Mouse (Mus musculus): Measurements from ENCODE around the gene Rad1. TPM values are rescaled to one million over a fixed set of nuclear protein-coding genes. Genes with fewer than 3 reads are reported as not detected.
"Not testable (repeated sequence)": the region's sequence is repeated elsewhere in the genome, so short reads cannot be mapped to it uniquely, and the experiment has no call there.

Rad1 gene
- polyA plus RNA-seq, 1 experiment from 2014 or later: 18.9 TPM

GRCm38 (mm10) chr15:10470151-10470831 lies 15.5 kb upstream of the Rad1 start, which contains the start of gene Dnajc21:
Gene Dnajc21, minus strand, starts transcription at chr15:10470516.
- ATAC-seq (ENCODE audit: extremely low read depth, insufficient number of reproducible peaks, low FRiP score, low TSS enrichment): peak; percentile 92
- Histone ChIP-seq H3K27ac (replicated peaks) (peak within 1 kb of the TSS; percentile 87), H3K36me3 (peaks cover 9% of the 10 kb centered on the region), H3K9ac (peak within 1 kb of the TSS; percentile 91), H3K27me3 (replicated peaks) (no peaks in the 10 kb centered on the region), H3K4me2 (peak within 1 kb of the TSS; percentile 91), H3K4me3 (peak within 1 kb of the TSS; percentile 87), H3K9me3 (no peaks in the 10 kb centered on the region), H3K4me1 (peaks cover 13% of the 10 kb centered on the region)
- 1% methylated on average over 25 of the region's 87 CpGs for WGBS

GRCm38 (mm10) chr15:10470941-10471340 lies 14.9 kb upstream of the Rad1 start:
- H3K27ac ChIP-seq (replicated peaks): 0 out of 2 replicates have a peak overlapping the region, but pooled peaks have one; percentile 20
- H3K4me1 ChIP-seq: peaks cover 13% of the 10 kb centered on the region

GRCm38 (mm10) chr15:10486365-10486839 lies 584 bp downstream of the Rad1 start:
- peak overlapping the region; percentile 69 for H3K27ac ChIP-seq (replicated peaks)
- H3K4me3 ChIP-seq: peak overlapping the region; percentile 92
- peak overlapping the region; percentile 92 for H3K9ac ChIP-seq
- no peaks in the 10 kb centered on the region for H3K27me3 ChIP-seq (replicated peaks)
- under 1% methylated on average over 18 of the region's 18 CpGs for WGBS
- H3K9me3 ChIP-seq: no peaks in the 10 kb centered on the region
- H3K4me2 ChIP-seq: peak overlapping the region; percentile 91
- H3K36me3 ChIP-seq: peaks cover 40% of the 10 kb centered on the region
- ATAC-seq (ENCODE audit: extremely low read depth, insufficient number of reproducible peaks, low FRiP score, low TSS enrichment): peak; percentile 11; the same call in 1 of the 2 replicates
- peaks cover 25% of the 10 kb centered on the region for H3K4me1 ChIP-seq

More at GRCm38 (mm10) chr15:10470941-10471340, 14.9 kb upstream of the Rad1 start:
- Histone ChIP-seq H3K9me3 (no peaks in the 10 kb centered on the region), H3K27me3 (replicated peaks) (no peaks in the 10 kb centered on the region), H3K4me3 (peak overlapping the region; percentile 87), H3K9ac (peak overlapping the region; percentile 91), H3K36me3 (peaks cover 15% of the 10 kb centered on the region), H3K4me2 (peak overlapping the region; percentile 91)
- WGBS: 18% methylated on average over 3 of the region's 3 CpGs
- no peak for ATAC-seq (ENCODE audit: extremely low read depth, insufficient number of reproducible peaks, low FRiP score, low TSS enrichment)

- Histone ChIP-seq H3K4me3 (peak overlapping the region; percentile 92), H3K27me3 (replicated peaks) (no peaks in the 10 kb centered on the region), H3K9me3 (no peaks in the 10 kb centered on the region), H3K36me3 (peaks cover 39% of the 10 kb centered on the region), H3K9ac (peak overlapping the region; percentile 47; the same call in 1 of the 2 replicates), H3K4me2 (peak overlapping the region; percentile 91), H3K27ac (replicated peaks) (no peak overlapping the region), H3K4me1 (peaks cover 25% of the 10 kb centered on the region)
- 53% methylated on average over 2 of the region's 2 CpGs for WGBS
- no peak for ATAC-seq (ENCODE audit: extremely low read depth, insufficient number of reproducible peaks, low FRiP score, low TSS enrichment)
Measured at GRCm38 (mm10) chr15:10487246-10487645, 1.4 kb downstream of the Rad1 start.

- H3K27ac ChIP-seq (replicated peaks): no peak overlapping the region
- H3K4me2 ChIP-seq: no peak overlapping the region
- H3K9me3 ChIP-seq: no peaks in the 10 kb centered on the region
- no peak overlapping the region for H3K4me3 ChIP-seq
- no peak overlapping the region for H3K9ac ChIP-seq
- ATAC-seq (ENCODE audit: extremely low read depth, insufficient number of reproducible peaks, low FRiP score, low TSS enrichment): no peak
- no peaks in the 10 kb centered on the region for H3K27me3 ChIP-seq (replicated peaks)
- H3K36me3 ChIP-seq: peaks cover 52% of the 10 kb centered on the region
- WGBS: 85% methylated on average over 5 of the region's 5 CpGs
- H3K4me1 ChIP-seq: peaks cover 12% of the 10 kb centered on the region
Measured at GRCm38 (mm10) chr15:10490101-10490500, 4.3 kb downstream of the Rad1 start.

GRCm38 (mm10) chr15:10495944-10496343 lies 10.1 kb downstream of the Rad1 start:
- 88% methylated on average over 11 of the region's 11 CpGs for WGBS
- no peak overlapping the region for H3K4me3 ChIP-seq

GRCm38 (mm10) chr15:10496696-10497095 lies 10.9 kb downstream of the Rad1 start:
- 91% methylated on average over 1 of the region's 1 CpGs for WGBS
- not testable (repeated sequence) for H3K9ac ChIP-seq; H3K4me3 ChIP-seq; ATAC-seq (ENCODE audit: extremely low read depth, insufficient number of reproducible peaks, low FRiP score, low TSS enrichment); H3K4me2 ChIP-seq; H3K4me1 ChIP-seq; H3K27me3 ChIP-seq (replicated peaks); H3K9me3 ChIP-seq; H3K27ac ChIP-seq (replicated peaks)
- peaks cover 39% of the 10 kb centered on the region for H3K36me3 ChIP-seq

More at GRCm38 (mm10) chr15:10495944-10496343, 10.1 kb downstream of the Rad1 start:
- Histone ChIP-seq H3K9me3 (no peaks in the 10 kb centered on the region), H3K27ac (replicated peaks) (no peak overlapping the region), H3K9ac (no peak overlapping the region), H3K4me1 (no peaks in the 10 kb centered on the region), H3K4me2 (no peak overlapping the region), H3K36me3 (peaks cover 39% of the 10 kb centered on the region), H3K27me3 (replicated peaks) (no peaks in the 10 kb centered on the region; the same call in 1 of the 2 replicates)
- no peak for ATAC-seq (ENCODE audit: extremely low read depth, insufficient number of reproducible peaks, low FRiP score, low TSS enrichment)

- H3K4me2 ChIP-seq: no peak overlapping the region
- no peak overlapping the region for H3K27ac ChIP-seq (replicated peaks)
- peaks cover 10% of the 10 kb centered on the region; the same call in 1 of the 2 replicates for H3K36me3 ChIP-seq
- H3K9me3 ChIP-seq: no peaks in the 10 kb centered on the region
- ATAC-seq (ENCODE audit: extremely low read depth, insufficient number of reproducible peaks, low FRiP score, low TSS enrichment): no peak
- H3K9ac ChIP-seq: no peak overlapping the region
- no peaks in the 10 kb centered on the region; the same call in 1 of the 2 replicates for H3K27me3 ChIP-seq (replicated peaks)
- H3K4me1 ChIP-seq: no peaks in the 10 kb centered on the region
- 65% methylated on average over 5 of the region's 5 CpGs for WGBS
- no peak overlapping the region for H3K4me3 ChIP-seq
Measured at GRCm38 (mm10) chr15:10499593-10499992, 13.8 kb downstream of the Rad1 start.

- no peak overlapping the region for H3K9ac ChIP-seq
- ATAC-seq (ENCODE audit: extremely low read depth, insufficient number of reproducible peaks, low FRiP score, low TSS enrichment): no peak
- WGBS: 62% methylated on average over 5 of the region's 5 CpGs
- H3K4me1 ChIP-seq: no peaks in the 10 kb centered on the region
- no peak overlapping the region for H3K27ac ChIP-seq (replicated peaks)
- H3K9me3 ChIP-seq: no peaks in the 10 kb centered on the region
- H3K4me2 ChIP-seq: no peak overlapping the region
- H3K36me3 ChIP-seq: peaks cover 8% of the 10 kb centered on the region; the same call in 1 of the 2 replicates
- no peaks in the 10 kb centered on the region; the same call in 1 of the 2 replicates for H3K27me3 ChIP-seq (replicated peaks)
- no peak overlapping the region for H3K4me3 ChIP-seq
Measured at GRCm38 (mm10) chr15:10500035-10500434, 14.2 kb downstream of the Rad1 start.

GRCm38 (mm10) chr15:10500838-10501719 lies 15.3 kb downstream of the Rad1 start:
- H3K4me2 ChIP-seq: no peak overlapping the region
- H3K4me1 ChIP-seq: no peaks in the 10 kb centered on the region
- 55% methylated on average over 11 of the region's 11 CpGs for WGBS
- no peak overlapping the region for H3K27ac ChIP-seq (replicated peaks)
- H3K4me3 ChIP-seq: no peak overlapping the region
- no peaks in the 10 kb centered on the region; the same call in 1 of the 2 replicates for H3K27me3 ChIP-seq (replicated peaks)
- no peaks in the 10 kb centered on the region for H3K9me3 ChIP-seq
- peaks cover 3% of the 10 kb centered on the region; the same call in 1 of the 2 replicates for H3K36me3 ChIP-seq
- ATAC-seq (ENCODE audit: extremely low read depth, insufficient number of reproducible peaks, low FRiP score, low TSS enrichment): no peak
- H3K9ac ChIP-seq: no peak overlapping the region

GRCm38 (mm10) chr15:10506099-10506498 lies 20.3 kb downstream of the Rad1 start:
- 58% methylated on average over 11 of the region's 11 CpGs for WGBS
- Histone ChIP-seq H3K4me1 (no peaks in the 10 kb centered on the region), H3K27ac (replicated peaks) (no peak overlapping the region), H3K9me3 (no peaks in the 10 kb centered on the region), H3K36me3 (no peaks in the 10 kb centered on the region), H3K4me3 (no peak overlapping the region), H3K27me3 (replicated peaks) (no peaks in the 10 kb centered on the region), H3K4me2 (no peak overlapping the region), H3K9ac (no peak overlapping the region)
- ATAC-seq (ENCODE audit: extremely low read depth, insufficient number of reproducible peaks, low FRiP score, low TSS enrichment): no peak
